Mouse (Mus musculus): ENCODE data around the gene Erfe. TPM values are rescaled to one million over a fixed set of nuclear protein-coding genes. Genes with fewer than 3 reads are reported as not detected.
A peak's percentile ranks its signal among the peaks of the same experiment; 100 is the strongest.

Erfe gene
- polyA plus RNA-seq, 1 experiment from 2014 or later: 1.2 TPM

DNA sequence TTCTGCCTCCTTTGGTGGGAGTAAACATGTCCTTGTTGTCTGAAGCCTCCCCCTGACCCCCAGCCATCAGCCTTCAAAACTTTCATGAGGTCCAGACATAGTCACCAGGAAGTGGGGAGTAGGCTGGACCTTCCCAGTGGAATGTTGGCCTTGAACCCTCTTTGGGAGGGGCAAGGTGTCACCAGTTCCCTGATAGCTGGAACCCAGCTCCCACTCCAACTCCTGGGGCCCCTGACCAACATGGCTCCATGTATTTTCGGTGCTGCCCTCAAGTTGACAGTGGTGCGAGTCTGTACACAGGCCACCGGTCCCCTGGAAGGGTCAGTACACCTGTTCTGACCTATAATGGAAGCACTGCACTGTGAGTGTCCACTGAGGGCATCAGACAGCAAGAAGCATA, 1.1 kb downstream of the Erfe start:
- Histone ChIP-seq H3K27me3 (ENCODE audit: insufficient read depth, low read length) (no peaks in the 10 kb centered on the region), H3K4me2 (ENCODE audit: low read length) (no peak overlapping the region), H3K36me3 (ENCODE audit: insufficient read depth, low read length) (peaks cover 18% of the 10 kb centered on the region), H3K4me3 (replicated peaks; ENCODE audit: low read depth, low read length) (no peak overlapping the region), H3K9ac (ENCODE audit: low read depth, low read length) (no peak overlapping the region), H3K9me3 (replicated peaks; ENCODE audit: low read length) (no peaks in the 10 kb centered on the region), H3K27ac (no peak overlapping the region), H3K4me1 (replicated peaks; ENCODE audit: insufficient read depth, low read length) (0 out of 2 replicates have a peak, but pooled peaks cover 3% of the 10 kb centered on the region)
- DNase-seq (ENCODE audit: low spot score) (no peak), ATAC-seq (replicated peaks; ENCODE audit: low FRiP score, low read depth) (no peak)
- no peak for TF ChIP-seq CTCF (IDR thresholded peaks at IDR 0.05; ENCODE audit: low read depth)
- 100% methylated on average over 3 of the region's 3 CpGs for WGBS

GRCm38 (mm10) chr1:91369408-91369807, 3.2 kb downstream of the Erfe start:
- ATAC-seq (replicated peaks; ENCODE audit: low FRiP score, low read depth) (no peak), DNase-seq (ENCODE audit: low spot score) (no peak)
- Histone ChIP-seq H3K4me1 (replicated peaks; ENCODE audit: insufficient read depth, low read length) (0 out of 2 replicates have a peak, but pooled peaks cover 3% of the 10 kb centered on the region), H3K27me3 (ENCODE audit: insufficient read depth, low read length) (no peaks in the 10 kb centered on the region), H3K4me3 (replicated peaks; ENCODE audit: low read depth, low read length) (no peak overlapping the region), H3K9me3 (replicated peaks; ENCODE audit: low read length) (no peaks in the 10 kb centered on the region), H3K36me3 (ENCODE audit: insufficient read depth, low read length) (peaks cover 35% of the 10 kb centered on the region), H3K9ac (ENCODE audit: low read depth, low read length) (no peak overlapping the region), H3K27ac (no peak overlapping the region), H3K4me2 (ENCODE audit: low read length) (no peak overlapping the region)
- 56% methylated on average over 4 of the region's 4 CpGs for WGBS
- no peak for TF ChIP-seq CTCF (IDR thresholded peaks at IDR 0.05; ENCODE audit: low read depth)

DNA sequence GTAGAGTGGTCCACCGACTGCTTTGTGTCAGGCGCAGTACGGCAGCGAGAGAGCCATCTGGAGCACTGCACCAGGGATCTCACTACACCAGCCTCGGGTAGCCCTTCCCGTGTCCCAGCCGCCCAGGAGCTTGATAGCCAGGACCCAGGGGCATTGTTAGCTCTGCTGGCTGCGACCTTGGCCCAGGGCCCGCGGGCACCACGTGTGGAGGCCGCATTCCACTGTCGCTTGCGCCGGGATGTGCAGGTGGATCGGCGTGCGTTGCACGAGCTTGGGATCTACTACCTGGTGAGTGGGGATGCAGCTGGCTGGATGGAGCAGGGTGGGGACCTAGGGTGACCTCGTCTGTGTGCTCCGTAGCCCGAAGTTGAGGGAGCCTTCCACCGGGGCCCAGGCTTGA, 3.8 kb downstream of the Erfe start:
- no peak for TF ChIP-seq CTCF (IDR thresholded peaks at IDR 0.05; ENCODE audit: low read depth)
- H3K36me3 ChIP-seq (ENCODE audit: insufficient read depth, low read length): peaks cover 41% of the 10 kb centered on the region
- H3K4me2 ChIP-seq (ENCODE audit: low read length): no peak overlapping the region

GRCm38 (mm10) chr1:91373414-91373835, 7.2 kb downstream of the Erfe start:
- Histone ChIP-seq H3K9ac (ENCODE audit: low read depth, low read length) (no peak overlapping the region), H3K36me3 (ENCODE audit: insufficient read depth, low read length) (peaks cover 74% of the 10 kb centered on the region), H3K27me3 (ENCODE audit: insufficient read depth, low read length) (no peaks in the 10 kb centered on the region), H3K4me2 (ENCODE audit: low read length) (no peak overlapping the region), H3K4me3 (replicated peaks; ENCODE audit: low read depth, low read length) (no peak overlapping the region), H3K9me3 (replicated peaks; ENCODE audit: low read length) (no peaks in the 10 kb centered on the region), H3K4me1 (replicated peaks; ENCODE audit: insufficient read depth, low read length) (no peaks in the 10 kb centered on the region), H3K27ac (no peak overlapping the region)
- ATAC-seq (replicated peaks; ENCODE audit: low FRiP score, low read depth) (no peak), DNase-seq (ENCODE audit: low spot score) (no peak)
- whole genome bisulfite sequencing: 86% methylated on average over 6 of the region's 6 CpGs
- TF ChIP-seq CTCF (IDR thresholded peaks at IDR 0.05; ENCODE audit: low read depth): no peak

More for the DNA sequence above, 3.8 kb downstream of the Erfe start:
- H3K9me3 ChIP-seq (replicated peaks; ENCODE audit: low read length): no peaks in the 10 kb centered on the region
- 0 out of 2 replicates have a peak, but pooled peaks cover 3% of the 10 kb centered on the region for H3K4me1 ChIP-seq (replicated peaks; ENCODE audit: insufficient read depth, low read length)
- 88% methylated on average over 23 of the region's 23 CpGs for WGBS
- ATAC-seq (replicated peaks; ENCODE audit: low FRiP score, low read depth): no peak
- no peak overlapping the region for H3K9ac ChIP-seq (ENCODE audit: low read depth, low read length)
- H3K27me3 ChIP-seq (ENCODE audit: insufficient read depth, low read length): no peaks in the 10 kb centered on the region
- DNase-seq (ENCODE audit: low spot score): no peak
- no peak overlapping the region for H3K27ac ChIP-seq
- no peak overlapping the region for H3K4me3 ChIP-seq (replicated peaks; ENCODE audit: low read depth, low read length)

DNA sequence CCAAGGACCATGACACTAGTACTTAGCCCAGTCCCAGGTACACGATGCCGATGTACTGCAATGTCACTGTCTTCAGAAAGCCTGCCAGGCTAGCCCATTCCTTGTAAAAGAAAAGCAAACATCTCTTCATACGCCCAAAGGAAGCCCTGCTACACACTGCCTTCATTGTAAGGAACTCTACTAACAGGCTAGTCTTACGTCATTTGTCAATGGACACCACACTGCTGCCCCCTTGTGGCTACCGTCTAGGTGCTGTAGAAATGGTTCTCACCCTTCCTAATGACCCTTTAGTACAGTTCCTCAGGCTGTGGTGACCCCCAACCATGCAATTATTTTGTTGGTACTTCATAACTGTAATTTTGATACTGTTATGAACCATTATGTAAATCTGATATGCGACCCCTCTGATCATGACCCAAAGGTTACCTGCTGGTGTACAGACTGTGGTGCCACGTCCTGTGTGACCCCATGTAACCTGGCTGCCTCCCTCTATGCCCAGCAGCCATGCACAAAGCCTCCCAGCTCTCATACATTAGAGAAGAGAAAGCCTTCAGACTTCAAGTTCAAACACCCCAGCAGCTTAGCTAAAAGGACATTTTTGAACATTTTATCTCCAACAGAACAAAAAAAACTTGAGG, 14.3 kb downstream of the Erfe start:
- H3K4me2 ChIP-seq (ENCODE audit: low read length): no peak overlapping the region
- H3K27ac ChIP-seq: no peak overlapping the region
- ATAC-seq (replicated peaks; ENCODE audit: low FRiP score, low read depth): no peak; the same call in 1 of the 2 replicates
- H3K9me3 ChIP-seq (replicated peaks; ENCODE audit: low read length): no peaks in the 10 kb centered on the region
- H3K9ac ChIP-seq (ENCODE audit: low read depth, low read length): no peak overlapping the region
- peaks cover 80% of the 10 kb centered on the region for H3K36me3 ChIP-seq (ENCODE audit: insufficient read depth, low read length)
- H3K4me1 ChIP-seq (replicated peaks; ENCODE audit: insufficient read depth, low read length): no peaks in the 10 kb centered on the region
- WGBS: 65% methylated on average over 7 of the region's 7 CpGs
- no peaks in the 10 kb centered on the region for H3K27me3 ChIP-seq (ENCODE audit: insufficient read depth, low read length)
- peak; percentile 88 for DNase-seq (ENCODE audit: low spot score)
- peak; percentile 89 for TF ChIP-seq CTCF (IDR thresholded peaks at IDR 0.05; ENCODE audit: low read depth)
- H3K4me3 ChIP-seq (replicated peaks; ENCODE audit: low read depth, low read length): no peak overlapping the region

- 90% methylated on average over 4 of the region's 4 CpGs for WGBS
- Histone ChIP-seq H3K4me2 (ENCODE audit: low read length) (no peak overlapping the region), H3K4me3 (replicated peaks; ENCODE audit: low read depth, low read length) (no peak overlapping the region), H3K9ac (ENCODE audit: low read depth, low read length) (no peak overlapping the region), H3K36me3 (ENCODE audit: insufficient read depth, low read length) (peaks cover 75% of the 10 kb centered on the region), H3K27ac (no peak overlapping the region), H3K27me3 (ENCODE audit: insufficient read depth, low read length) (no peaks in the 10 kb centered on the region), H3K4me1 (replicated peaks; ENCODE audit: insufficient read depth, low read length) (no peaks in the 10 kb centered on the region), H3K9me3 (replicated peaks; ENCODE audit: low read length) (no peaks in the 10 kb centered on the region)
- ATAC-seq (replicated peaks; ENCODE audit: low FRiP score, low read depth) (peak; percentile 63), DNase-seq (ENCODE audit: low spot score) (no peak)
- TF ChIP-seq CTCF (IDR thresholded peaks at IDR 0.05; ENCODE audit: low read depth): no peak
These were observed 14.9 kb downstream of the Erfe start for GRCm38 (mm10) chr1:91381091-91381471.

- Histone ChIP-seq H3K4me2 (ENCODE audit: low read length) (no peak overlapping the region), H3K9me3 (replicated peaks; ENCODE audit: low read length) (no peaks in the 10 kb centered on the region), H3K36me3 (ENCODE audit: insufficient read depth, low read length) (peaks cover 26% of the 10 kb centered on the region), H3K27me3 (ENCODE audit: insufficient read depth, low read length) (no peaks in the 10 kb centered on the region), H3K4me3 (replicated peaks; ENCODE audit: low read depth, low read length) (no peak overlapping the region), H3K9ac (ENCODE audit: low read depth, low read length) (no peak overlapping the region), H3K27ac (no peak overlapping the region), H3K4me1 (replicated peaks; ENCODE audit: insufficient read depth, low read length) (no peaks in the 10 kb centered on the region)
- 95% methylated on average over 5 of the region's 5 CpGs for WGBS
- TF ChIP-seq CTCF (IDR thresholded peaks at IDR 0.05; ENCODE audit: low read depth): no peak
- ATAC-seq (replicated peaks; ENCODE audit: low FRiP score, low read depth) (no peak), DNase-seq (ENCODE audit: low spot score) (no peak)
These were observed 24.1 kb downstream of the Erfe start for GRCm38 (mm10) chr1:91390369-91390768.

All from kidney, postnatal 0 days (tissue).